Mouse (Mus musculus): Measurements from ENCODE around the gene Lrrn4.
A peak's percentile ranks its signal among the peaks of the same experiment; 100 is the strongest.

Lrrn4 gene

DNA sequence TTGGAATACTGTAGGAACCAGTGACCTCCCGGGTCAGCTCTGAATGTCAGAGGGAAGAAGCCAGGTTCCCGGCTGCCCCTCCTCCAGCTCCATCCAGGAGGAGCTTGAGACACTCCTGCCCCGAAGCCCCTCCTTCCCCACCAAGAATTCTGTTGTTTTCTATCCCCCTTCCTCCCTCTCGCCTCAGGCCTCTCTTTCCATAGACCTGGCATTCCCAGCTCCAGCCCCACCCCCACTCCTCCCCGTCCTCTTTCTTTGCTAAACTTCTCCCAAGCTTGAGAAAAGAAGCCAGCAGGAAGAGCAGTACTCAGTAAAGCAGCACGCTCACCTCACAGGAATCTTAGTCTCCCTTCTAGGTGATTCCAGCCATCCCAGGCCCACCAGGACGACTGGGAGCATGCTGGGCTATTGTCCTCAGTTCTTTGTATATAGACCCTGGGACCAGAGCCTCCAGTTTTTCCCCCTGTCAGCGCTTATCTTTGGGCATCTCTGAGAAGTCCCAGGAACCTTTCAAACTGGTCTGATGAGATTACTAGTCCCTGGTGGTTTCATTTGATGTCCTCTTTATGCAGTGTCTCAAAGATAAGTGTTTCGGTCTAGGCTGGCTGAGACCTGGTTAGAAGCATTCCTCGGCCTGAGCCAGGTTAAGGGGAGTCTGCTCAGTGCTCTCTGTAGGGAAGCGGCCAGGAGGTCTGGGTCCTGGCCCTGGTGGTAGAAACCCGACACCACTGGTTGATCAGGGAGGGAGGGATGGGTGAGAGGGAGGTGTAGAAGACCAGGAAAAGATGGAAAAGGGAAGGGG, at the start of gene Lrrn4:
Gene Lrrn4, minus strand, starts transcription at position 48 of the 802 bp plus-strand sequence.
- peak; percentile 26 for DNase-seq (ENCODE audit: extremely low spot score, low spot score)

DNA sequence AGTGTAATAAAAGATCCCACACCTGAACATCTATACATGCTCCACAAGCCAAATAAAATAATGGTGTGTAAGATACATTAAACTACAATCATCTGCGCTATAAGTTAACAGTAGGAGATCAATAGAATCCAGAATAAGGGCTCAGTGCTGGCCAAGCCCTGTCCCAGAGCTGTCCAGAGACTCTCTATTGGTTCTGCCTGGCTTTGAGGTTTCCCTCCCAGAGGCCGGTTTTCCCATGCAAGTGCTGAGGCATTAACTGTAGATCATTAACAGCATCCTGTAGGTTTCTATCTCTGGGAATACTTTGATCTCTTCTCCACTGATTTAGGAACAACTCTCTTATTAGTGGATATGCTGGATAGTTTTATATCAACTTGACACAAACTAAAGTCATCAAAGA, 48.3 kb upstream of the Lrrn4 start:
- no peak for DNase-seq (ENCODE audit: extremely low spot score, low spot score)

DNA sequence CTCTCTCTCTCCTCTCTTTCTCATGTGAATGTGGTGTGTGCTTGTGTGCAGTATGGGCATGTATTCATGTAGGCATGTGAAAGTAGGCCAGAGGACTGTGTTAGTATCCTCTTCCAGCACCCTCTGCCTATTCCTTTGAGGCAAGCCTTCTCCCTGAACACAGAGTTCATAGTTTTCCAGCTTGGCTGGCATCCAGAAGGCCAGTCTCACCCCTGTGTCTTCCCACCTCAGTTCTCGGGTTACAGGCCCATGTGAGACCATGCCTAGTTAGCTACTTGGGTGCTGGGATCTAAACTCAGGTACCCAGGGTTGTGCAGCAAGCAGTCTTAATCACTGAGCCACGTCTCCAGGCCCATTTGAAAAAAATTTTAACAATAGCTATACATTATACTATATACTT, 47.2 kb upstream of the Lrrn4 start:
- no peak for DNase-seq (ENCODE audit: extremely low spot score, low spot score)

DNA sequence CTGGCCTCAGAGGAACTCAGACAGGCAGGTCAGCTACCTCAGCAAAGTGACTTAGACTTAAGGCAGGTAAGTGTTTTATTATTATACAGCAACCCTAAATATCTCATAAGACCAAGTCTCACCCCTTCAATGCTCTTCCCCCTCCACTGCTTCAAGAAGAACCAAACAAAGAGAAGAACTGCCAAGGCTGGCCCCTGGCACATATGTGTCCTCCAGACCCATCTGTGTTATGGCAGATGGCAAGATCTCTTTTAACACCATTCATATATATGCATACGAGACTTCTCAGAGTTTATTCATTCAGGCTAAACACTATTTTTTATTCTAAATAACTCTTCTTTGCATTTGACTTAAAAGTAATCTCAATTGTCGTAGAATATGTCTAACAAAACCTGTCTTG, 46.6 kb upstream of the Lrrn4 start:
- DNase-seq (ENCODE audit: extremely low spot score, low spot score): no peak

DNA sequence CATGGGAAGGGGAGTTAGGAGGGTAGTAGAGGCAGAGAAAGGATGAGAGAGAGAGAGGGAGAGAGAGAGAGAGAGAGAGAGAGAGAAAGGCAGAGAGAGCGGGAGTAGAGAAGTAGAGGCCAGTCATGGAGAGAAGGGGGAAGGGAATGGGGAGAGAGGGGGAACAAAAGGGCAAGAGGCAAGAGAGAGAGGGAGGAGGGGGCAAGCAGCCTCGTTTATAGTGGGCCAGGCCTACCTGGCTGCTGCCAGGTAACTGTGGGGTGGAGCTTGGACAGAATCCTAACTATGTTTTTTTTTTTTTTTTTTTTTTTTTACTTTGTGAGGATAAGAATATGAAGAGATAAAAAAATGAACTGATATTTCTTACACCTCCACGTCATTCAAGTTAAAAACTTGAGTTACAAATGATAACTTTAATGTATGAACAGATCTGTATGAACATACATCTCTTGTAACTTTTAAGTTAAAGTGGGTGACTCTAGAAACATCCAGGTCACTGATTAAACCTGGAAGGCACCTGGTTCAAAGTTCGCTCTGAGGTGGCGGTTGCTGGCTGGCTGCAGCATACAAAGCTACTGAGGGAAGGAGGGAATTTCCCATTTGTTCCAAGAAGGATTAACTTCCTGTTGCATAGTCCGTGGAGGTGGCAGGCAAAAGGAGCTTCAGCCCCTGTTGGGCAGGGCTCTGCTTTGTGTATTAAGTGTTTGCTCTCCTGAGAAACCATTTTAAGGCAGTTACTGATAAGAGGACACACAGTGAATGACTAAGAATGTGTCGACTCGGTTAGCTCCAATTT, 42.8 kb upstream of the Lrrn4 start:
- DNase-seq (ENCODE audit: extremely low spot score, low spot score): no peak

DNA sequence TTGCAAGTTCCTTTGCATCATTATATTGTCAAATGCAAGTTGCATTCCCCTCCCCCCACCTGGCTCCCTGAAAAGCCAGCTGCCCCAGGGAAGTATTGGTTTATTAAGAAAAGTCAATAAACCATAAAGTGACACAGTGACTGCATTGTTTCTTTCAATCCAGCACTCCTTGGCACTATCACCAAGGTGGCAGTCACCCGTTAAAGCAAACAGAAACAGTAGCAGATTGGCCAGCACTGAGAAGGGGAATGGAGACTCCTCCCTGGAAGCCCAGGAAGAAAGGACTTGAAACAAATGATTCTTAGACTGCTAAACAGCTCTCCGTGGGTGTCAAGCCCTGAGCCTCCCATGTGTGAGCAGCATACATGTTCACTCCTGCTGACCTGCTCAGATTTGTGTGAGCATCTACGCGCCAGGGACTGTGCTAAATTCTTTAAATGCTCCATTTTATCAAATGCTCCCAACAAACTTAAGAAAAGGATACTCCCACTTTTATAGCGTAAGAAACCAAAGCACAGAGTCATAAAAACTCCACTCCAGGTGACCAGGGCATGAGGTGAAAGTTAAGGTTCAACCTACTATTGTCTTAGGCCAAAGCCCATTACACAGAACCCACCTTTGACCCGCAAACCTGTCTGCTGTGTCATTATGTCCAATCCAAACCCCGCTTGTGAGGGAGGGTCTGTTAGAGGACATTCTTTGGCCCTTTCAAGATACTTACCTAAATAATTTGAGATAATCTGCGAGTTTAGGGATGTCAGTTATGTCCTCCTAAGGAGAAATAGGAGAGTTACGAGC, 41.6 kb upstream of the Lrrn4 start:
- DNase-seq (ENCODE audit: extremely low spot score, low spot score): no peak

DNA sequence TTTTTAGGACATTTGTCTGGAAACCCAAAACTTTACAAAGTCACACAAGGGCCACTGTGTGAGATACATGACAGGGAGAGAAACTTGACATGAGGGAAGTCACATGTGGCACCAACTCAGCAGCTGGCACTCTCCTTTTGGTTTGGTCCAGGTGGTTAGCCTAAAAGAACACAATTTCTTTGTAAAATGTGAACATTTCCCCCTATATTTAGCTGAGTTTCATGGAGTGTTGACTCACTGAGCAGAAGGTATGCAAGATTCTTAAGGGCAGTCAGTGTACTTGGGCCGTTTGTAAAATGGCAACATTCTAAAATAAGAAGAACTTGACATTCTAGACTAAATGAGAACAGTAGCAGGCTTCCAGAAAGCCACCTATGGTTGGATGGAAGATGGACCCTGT, 34.1 kb upstream of the Lrrn4 start:
- DNase-seq (ENCODE audit: extremely low spot score, low spot score): no peak

DNA sequence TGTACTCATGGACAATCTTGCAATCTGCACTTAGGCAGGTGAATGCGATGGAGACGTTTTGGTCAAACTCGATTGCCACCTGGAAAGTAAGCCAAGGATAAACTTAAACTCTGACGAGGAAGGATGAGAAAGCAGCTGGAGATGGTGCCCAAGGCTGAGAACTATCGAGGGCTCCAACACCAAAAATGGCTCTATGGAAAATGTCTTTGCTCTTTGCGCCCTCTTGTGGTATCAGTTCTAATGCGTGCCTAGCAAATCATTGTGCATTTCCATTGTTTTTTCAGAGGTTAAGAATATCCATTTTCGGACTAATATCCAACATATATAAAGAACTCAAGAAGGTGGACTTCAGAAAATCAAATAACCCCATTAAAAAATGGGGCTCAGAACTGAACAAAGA, 26.1 kb upstream of the Lrrn4 start:
- no peak for DNase-seq (ENCODE audit: extremely low spot score, low spot score)

DNA sequence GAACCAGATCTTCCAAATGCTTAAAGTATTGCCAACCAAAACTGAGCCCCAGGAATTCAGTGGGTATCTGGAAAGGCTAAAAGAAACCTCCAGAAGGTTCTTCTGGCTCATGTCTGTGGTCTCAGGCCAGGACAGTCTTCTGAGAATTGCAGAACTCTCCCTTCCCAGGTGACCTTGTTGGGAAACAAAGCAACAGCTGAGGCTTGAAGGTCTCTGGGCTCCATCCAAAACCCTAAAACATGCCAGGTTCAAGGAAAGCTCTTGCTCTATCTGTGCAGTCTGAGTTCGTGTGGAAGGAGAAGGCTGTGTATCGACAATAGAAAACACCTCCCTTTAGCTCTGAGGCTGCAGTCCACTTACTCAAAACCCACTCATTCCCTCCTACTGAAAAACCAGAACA, 24.3 kb upstream of the Lrrn4 start:
- no peak for DNase-seq (ENCODE audit: extremely low spot score, low spot score)

DNA sequence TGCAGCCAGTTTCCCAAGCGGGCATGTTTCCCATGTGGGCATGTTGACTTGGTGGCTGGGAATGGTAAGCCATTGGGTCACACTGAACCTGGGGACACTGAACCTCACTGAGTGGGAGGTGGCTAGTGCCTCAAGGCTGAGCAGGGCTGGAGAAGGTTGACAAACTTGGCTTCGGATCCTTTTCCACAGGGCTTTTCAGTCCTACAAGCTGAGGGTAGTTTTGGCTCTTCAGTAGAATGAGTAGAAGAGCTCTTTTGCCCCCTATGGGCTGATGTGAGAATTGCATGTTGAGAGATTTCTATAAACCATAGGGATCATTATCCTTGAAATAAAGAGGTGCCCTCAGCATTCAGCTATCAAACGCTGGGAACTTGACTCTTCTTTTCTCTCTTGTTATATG, 22.8 kb upstream of the Lrrn4 start:
- peak; percentile 38 for DNase-seq (ENCODE audit: extremely low spot score, low spot score)

DNA sequence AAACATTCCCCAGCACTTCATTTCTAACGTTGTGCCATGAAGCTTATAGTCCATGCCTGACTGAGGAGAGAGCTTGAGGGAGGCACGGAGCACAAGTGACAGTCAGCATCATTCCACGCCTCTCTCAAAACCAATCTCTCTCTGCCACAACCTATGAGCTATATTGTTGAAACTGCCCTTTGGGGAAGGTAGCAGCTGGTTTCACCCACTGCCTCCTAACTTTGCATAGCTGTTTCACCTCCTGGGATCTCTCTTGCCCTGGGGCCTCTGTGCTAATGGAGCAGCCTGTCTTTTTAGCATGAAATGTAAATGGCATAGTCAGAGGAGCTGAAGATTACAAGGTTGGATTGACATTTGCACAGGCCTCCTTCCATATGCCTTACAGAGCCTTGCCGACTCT, 21.4 kb upstream of the Lrrn4 start:
- DNase-seq (ENCODE audit: extremely low spot score, low spot score): no peak

DNA sequence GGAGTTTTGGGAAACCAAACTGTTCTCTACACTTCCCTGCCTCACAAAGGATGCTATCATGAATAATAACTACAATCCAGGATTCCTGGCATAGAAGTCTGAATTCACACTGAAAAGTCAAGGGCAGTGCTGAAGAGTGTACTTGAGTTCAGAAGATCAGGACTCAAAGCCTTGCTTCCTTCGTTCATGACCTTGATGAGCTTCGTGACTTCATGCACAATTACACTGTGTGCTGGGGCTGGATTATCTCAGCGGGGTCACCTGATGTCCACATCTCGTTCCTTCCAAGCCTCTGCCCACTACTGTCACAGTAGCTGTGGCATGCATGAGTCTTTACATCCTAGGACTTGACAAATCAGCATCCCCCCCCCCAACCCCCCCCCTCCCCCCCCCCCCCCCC, 20.9 kb upstream of the Lrrn4 start:
- DNase-seq (ENCODE audit: extremely low spot score, low spot score): no peak

DNA sequence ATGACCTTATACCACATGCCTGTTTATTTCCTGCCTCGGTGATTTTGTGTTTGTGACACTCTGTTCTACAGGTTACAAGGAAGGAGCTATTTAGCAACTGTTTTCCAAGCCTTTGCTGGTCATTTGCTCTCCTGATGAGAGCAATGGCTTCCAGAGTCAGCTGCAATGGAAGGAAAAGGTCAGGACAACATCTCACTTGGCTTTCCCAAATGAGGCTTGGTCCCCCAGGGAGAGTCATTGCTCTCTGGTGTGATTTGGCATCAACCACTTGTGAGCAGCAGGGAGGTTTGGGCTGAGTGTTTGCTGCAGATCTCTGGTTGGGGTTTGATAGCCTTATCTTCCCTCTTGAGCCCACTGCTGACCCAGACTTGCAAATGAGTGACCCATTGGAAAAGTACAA, 19.9 kb upstream of the Lrrn4 start:
- no peak for DNase-seq (ENCODE audit: extremely low spot score, low spot score)

DNA sequence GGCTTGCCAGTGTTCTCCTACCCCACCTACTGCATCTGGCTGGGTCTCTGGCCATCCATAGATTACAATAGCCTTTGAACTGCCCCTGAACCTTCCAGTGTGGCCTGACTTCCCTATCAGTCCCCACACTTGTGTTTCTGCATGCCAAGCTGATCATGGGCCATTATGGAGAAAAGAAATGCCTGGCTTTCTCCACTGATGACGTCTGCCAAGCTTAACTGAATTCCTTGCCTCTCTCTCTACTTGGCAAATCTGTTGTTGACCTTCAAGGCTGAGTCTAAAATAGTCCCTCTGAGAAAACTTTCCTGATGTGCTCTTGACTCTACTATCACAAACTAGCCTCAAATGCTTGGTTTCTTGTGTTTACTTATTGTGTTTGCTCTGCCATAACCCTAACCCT, 17.5 kb upstream of the Lrrn4 start:
- no peak for DNase-seq (ENCODE audit: extremely low spot score, low spot score)

DNA sequence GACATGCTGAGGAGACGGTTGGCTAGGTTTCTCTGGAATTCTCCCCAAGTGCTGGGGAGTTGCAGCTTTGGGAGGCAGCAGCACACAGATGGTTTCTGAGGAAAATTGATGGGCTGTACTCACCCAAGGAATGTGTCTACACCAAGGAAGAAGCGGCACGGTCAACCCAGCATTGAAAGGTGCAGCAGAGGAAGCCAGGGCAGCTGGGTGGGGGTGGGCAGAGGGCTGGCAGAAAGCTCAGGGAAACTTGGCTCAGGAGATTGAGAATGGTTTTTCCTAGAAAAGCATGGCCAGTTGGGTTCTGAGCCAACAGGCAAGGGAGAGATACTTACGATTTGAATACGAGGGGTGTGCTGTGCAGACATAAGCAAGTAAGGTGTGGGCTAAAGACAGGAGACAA, 13.1 kb upstream of the Lrrn4 start:
- DNase-seq (ENCODE audit: extremely low spot score, low spot score): no peak

DNA sequence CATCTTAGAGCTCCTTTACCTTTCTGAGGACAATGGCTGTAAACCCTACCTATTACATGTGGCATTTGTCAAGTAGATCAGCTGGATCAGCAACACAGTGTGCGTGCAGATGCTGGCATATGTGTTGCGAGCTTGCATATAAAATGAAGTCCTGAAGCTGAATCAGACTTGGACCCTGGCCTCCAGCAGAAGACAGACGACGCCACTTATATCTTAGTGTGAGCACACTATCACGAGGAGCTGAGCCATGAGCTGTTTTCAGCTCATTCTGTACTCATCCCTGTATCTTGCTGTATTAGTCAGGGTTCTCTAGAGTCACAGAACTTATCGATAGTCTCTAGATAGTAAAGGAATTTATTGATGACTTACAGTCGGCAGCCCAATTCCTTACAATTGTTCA, 4.6 kb upstream of the Lrrn4 start:
- DNase-seq (ENCODE audit: extremely low spot score, low spot score): no peak

DNA sequence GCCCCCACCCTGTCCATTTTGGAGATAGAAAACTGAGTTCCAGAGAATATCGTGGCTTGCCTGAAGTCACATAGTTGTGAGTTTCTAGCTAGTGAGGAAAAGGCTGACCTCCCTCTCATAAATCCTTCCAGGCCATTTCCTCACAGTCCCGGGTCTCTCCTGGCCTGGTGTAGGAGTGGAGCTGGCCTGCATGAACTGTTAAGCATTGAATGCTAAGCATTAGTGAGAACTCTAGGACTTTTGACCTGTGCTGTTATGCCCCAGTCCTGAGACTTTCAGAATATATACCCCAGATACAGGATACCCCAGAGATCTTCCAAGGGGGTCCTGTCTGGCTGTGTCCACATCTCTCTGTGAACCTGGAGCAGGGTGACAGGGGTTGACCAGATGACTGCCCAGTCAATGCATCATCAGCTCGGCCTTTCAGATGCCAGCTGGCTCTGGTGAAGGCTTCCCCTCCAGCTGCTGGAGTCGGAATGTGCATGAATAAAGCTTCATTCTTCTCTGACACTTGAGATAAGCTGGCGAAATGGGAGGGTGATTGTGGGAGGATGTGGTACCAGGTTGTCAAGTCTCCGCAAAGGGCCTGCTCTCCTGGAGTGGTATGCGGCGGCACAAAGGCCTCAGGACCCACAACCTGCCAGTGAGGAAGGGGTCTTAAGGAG, 3.7 kb upstream of the Lrrn4 start:
- DNase-seq (ENCODE audit: extremely low spot score, low spot score): no peak

DNA sequence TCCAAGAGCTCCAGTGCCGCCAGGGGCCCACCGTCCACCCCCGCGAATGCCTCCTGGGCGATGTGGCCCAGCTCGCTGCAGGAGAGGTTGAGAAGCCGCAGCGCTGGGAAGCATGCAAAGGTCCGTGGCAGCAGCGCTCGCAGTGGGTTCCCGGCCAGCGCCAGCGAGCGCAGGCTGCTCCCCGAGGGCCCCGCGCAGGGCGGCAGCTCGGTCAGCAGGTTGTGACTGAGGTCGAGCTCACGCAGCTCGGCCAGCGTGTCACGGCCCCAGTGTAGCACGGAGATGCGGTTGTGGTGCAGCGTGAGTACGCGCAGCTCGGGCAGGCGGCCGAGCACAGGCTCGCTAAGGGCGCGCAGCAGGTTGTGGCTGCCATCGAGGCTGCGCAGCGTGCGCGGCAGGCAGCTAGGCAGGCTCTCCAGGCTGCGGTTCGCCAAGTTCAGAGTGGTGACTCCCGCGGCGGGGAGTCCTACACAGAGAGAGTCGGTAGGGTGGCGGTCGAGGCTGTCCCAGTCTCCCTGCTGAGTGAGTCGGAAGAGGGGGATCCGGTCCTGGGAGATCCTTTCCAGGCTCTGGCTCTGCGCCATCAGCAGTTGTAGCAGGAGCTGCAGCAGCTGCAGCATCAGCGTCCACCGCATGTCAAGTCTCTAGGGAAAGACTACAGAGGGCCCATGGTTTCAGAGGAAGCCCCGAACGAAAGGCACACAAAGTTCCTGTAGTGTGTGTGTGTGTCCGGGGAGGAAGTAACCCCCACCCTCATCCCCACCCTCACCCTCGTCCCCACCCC, 1.2 kb downstream of the Lrrn4 start:
- DNase-seq (ENCODE audit: extremely low spot score, low spot score): peak; percentile 77

DNA sequence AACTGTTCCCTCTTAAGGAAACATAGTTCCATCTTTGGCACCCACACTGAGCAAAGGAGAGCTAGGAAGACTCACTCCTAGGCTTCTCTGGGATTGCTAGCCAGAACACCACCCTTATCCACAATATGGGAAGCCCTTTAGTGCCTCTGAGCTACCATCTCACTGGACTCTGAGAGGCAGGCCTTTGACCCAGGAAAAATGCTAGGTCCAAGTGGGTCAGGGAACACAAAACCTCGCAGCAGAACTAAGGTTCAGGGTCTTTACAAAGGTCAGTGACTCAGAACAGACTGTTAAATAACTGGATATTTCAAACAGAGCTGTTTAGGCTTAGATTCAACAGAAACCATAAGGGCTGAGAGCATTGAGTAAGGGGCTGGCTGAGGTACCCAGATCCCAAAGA, 3.7 kb downstream of the Lrrn4 start:
- no peak for DNase-seq (ENCODE audit: extremely low spot score, low spot score)

DNA sequence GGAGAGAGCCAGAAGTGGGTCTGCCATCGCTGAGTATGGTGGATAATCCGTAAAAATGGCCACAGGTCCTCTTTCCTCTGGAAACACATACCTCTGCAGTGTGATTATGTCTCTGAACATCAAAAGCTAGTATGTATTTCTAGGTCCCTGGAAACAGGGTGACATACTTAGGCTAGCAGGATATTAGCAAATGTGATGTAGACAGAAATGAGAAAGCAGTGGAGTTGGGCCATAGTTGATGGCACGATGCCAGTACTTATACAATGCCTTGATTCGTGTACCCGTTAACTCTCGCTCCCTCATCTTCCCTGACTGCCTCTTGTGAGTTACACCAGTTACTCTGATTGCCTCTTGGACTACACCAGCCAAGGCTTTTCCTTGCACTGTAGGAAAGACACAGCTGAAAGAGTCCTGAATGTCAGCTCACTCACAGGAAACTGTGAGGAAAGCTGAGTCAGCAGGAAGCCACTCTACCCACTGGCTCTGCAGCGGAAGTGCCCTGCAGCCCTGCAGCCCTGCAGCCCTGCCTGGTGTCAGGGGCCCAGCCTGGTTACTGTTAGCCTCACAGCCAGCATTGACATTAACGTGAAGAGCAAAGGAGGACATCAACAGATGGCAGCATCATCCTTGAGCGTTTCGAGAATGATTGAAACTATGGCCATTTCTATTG, 6.9 kb downstream of the Lrrn4 start:
- no peak for DNase-seq (ENCODE audit: extremely low spot score, low spot score)

All from neural tube, embryonic 10.5 days (tissue).